Mouse (Mus musculus): ENCODE results near the gene Calcoco1. TPM values are rescaled to one million over a fixed set of nuclear protein-coding genes. Genes with fewer than 3 reads are reported as not detected.

Calcoco1 gene
- total and polyA plus RNA-seq, 2 experiments from 2014 or later, result 80.7 to 89.5 TPM

DNA sequence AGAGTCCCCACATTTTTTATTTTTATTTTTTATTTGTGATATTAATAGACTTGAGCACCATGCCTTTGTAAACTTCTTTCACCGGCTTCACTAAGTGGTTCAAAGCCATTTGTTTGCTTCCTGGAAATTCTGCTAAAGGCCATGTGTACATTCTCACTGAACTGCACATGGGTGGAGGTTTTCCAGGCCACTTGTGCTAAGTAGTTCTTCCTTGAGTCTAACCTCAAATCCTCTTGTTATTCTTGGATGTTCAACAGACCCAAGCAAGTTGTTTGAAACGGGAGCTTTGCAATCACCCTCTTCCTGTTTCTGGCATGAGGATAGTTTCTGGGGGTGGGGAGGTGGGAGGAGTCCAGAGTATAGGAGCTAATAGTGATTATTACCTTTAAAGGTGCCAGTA lies 16.5 kb upstream of the Calcoco1 start:
- no peak overlapping the region for H3K9ac ChIP-seq (replicated peaks; ENCODE audit: low read depth, low read length)
- ATAC-seq (ENCODE audit: insufficient read depth, low read depth) (no peak), DNase-seq (ENCODE audit: low spot score) (no peak)
- no peak overlapping the region for H3K4me3 ChIP-seq (ENCODE audit: low read depth, low read length)
- TF ChIP-seq EP300 (IDR thresholded peaks at IDR 0.05; ENCODE audit: low read depth), result no peak
- TF ChIP-seq CTCF (IDR thresholded peaks at IDR 0.05; ENCODE audit: low read depth), result no peak
- no peaks in the 10 kb centered on the region for H3K4me1 ChIP-seq (ENCODE audit: control insufficient read depth, insufficient read depth)
- no peak overlapping the region for H3K27ac ChIP-seq (ENCODE audit: low read depth)
- peaks cover 33% of the 10 kb centered on the region for H3K27me3 ChIP-seq (ENCODE audit: control insufficient read depth, insufficient read depth, low read length)
- H3K9me3 ChIP-seq (replicated peaks; ENCODE audit: control insufficient read depth, low read length), result no peaks in the 10 kb centered on the region
- no peaks in the 10 kb centered on the region for H3K36me3 ChIP-seq (replicated peaks; ENCODE audit: control insufficient read depth, insufficient read depth, low read length)
- no peak overlapping the region for H3K4me2 ChIP-seq (ENCODE audit: low read depth, low read length)
- 21% methylated on average over 2 of the region's 2 CpGs for WGBS

DNA sequence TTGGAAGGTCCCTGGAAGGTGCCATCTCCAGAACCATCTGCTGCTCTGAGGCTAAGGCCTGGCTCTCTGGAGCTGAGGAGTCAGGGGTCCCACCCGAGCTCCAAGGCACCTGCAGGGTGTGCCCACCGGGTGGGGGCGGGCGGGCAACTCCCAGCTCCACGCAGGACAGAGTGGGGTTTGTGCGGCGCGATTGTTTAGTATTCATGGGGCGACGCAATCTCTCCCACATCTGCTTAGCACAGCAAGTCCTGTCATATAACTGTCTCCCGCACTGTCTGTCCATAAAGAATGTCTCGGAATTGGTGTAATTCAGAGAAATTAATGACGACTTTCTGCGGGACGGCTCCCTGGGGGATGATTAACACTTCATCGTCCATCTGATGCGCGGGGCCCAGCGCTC lies 15.1 kb upstream of the Calcoco1 start:
- no peak overlapping the region for H3K27ac ChIP-seq (ENCODE audit: low read depth)

DNA sequence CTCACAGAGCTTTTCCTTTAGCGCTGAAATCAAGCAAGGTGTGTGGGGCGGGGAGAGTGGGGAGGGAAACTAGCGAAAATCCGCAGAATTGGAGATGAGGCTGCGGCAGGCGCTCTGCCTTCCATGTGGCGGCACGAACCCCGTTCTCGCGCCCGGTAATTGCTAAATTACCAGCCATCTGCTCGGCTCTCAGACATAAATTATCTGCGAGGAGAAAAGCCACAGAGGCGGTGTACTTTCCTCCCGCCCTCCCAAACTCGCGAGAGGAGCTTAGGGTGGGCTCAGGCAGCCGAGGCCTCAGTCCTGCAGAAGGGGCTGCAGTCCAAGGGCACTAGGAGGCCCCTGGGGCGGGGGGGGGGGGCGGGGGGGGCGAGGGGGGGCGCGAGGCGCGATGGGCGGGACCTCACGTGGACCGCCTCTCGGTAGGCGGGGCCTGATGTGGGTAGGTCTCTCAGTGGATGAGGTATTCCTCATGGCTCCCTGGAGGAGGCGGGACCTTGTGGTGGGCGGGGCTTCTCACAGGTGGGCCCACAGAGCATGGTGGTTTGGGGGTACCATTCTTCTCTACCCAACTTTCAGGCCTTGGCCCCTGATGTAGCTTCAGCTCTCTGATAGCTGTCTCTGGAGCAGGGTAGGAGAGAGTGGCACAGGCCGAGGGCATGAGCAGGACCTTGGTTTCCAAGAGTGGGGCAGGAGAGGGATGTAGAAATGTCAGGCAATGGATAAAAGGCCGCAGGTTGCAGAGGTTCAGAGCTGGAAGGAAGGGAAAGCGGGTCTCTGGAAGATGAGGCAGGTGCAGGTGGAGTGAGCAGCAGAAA lies 14.4 kb upstream of the Calcoco1 start:
- H3K9ac ChIP-seq (replicated peaks; ENCODE audit: low read depth, low read length), result no peak overlapping the region
- no peaks in the 10 kb centered on the region for H3K4me1 ChIP-seq (ENCODE audit: control insufficient read depth, insufficient read depth)
- H3K9me3 ChIP-seq (replicated peaks; ENCODE audit: control insufficient read depth, low read length), result no peaks in the 10 kb centered on the region
- peak overlapping the region; percentile 3; the same call in 1 of the 2 replicates for H3K4me3 ChIP-seq (ENCODE audit: low read depth, low read length)
- no peak overlapping the region for H3K27ac ChIP-seq (ENCODE audit: low read depth)
- ATAC-seq (ENCODE audit: insufficient read depth, low read depth) (no peak), DNase-seq (ENCODE audit: low spot score) (no peak)
- WGBS, result 17% methylated on average over 31 of the region's 36 CpGs
- peaks cover 21% of the 10 kb centered on the region for H3K27me3 ChIP-seq (ENCODE audit: control insufficient read depth, insufficient read depth, low read length)
- TF ChIP-seq CTCF (IDR thresholded peaks at IDR 0.05; ENCODE audit: low read depth), result no peak
- no peak for TF ChIP-seq EP300 (IDR thresholded peaks at IDR 0.05; ENCODE audit: low read depth)
- H3K36me3 ChIP-seq (replicated peaks; ENCODE audit: control insufficient read depth, insufficient read depth, low read length), result no peaks in the 10 kb centered on the region
- peak overlapping the region; percentile 41 for H3K4me2 ChIP-seq (ENCODE audit: low read depth, low read length)

More for the DNA sequence above, 15.1 kb upstream of the Calcoco1 start:
- Histone ChIP-seq H3K4me2 (ENCODE audit: low read depth, low read length) (no peak overlapping the region), H3K4me3 (ENCODE audit: low read depth, low read length) (no peak overlapping the region), H3K4me1 (ENCODE audit: control insufficient read depth, insufficient read depth) (no peaks in the 10 kb centered on the region), H3K9ac (replicated peaks; ENCODE audit: low read depth, low read length) (no peak overlapping the region), H3K27me3 (ENCODE audit: control insufficient read depth, insufficient read depth, low read length) (peaks cover 26% of the 10 kb centered on the region), H3K9me3 (replicated peaks; ENCODE audit: control insufficient read depth, low read length) (no peaks in the 10 kb centered on the region), H3K36me3 (replicated peaks; ENCODE audit: control insufficient read depth, insufficient read depth, low read length) (no peaks in the 10 kb centered on the region)
- ATAC-seq (ENCODE audit: insufficient read depth, low read depth), result no peak
- TF ChIP-seq CTCF (IDR thresholded peaks at IDR 0.05; ENCODE audit: low read depth) (no peak), EP300 (IDR thresholded peaks at IDR 0.05; ENCODE audit: low read depth) (no peak)
- 90% methylated on average over 19 of the region's 19 CpGs for WGBS
- no peak for DNase-seq (ENCODE audit: low spot score)

DNA sequence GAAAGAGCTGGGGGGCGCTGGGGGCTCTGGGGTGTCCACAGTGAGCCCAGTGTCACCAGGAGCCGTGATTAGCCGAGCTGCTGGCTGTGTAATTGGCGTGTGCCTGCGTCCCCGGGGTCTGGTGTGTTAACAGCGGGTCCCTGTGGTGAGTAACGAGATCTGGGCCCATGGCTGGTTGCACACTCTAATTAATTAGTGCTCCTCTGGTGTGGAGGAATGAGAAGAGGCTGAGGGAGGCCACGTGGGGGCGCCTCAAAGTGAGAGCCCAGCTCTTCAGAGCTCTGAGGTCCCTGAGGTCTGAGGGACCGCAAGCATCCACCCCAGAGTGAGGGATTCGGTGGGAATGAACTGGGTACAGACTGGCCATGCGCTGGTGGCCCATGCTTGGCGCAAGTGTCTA lies 13.1 kb upstream of the Calcoco1 start:
- no peak overlapping the region for H3K4me3 ChIP-seq (ENCODE audit: low read depth, low read length)
- WGBS, result 54% methylated on average over 14 of the region's 14 CpGs
- H3K36me3 ChIP-seq (replicated peaks; ENCODE audit: control insufficient read depth, insufficient read depth, low read length), result no peaks in the 10 kb centered on the region
- H3K4me1 ChIP-seq (ENCODE audit: control insufficient read depth, insufficient read depth), result no peaks in the 10 kb centered on the region
- DNase-seq (ENCODE audit: low spot score), result no peak
- no peak overlapping the region for H3K9ac ChIP-seq (replicated peaks; ENCODE audit: low read depth, low read length)
- H3K27me3 ChIP-seq (ENCODE audit: control insufficient read depth, insufficient read depth, low read length), result peaks cover 14% of the 10 kb centered on the region
- no peaks in the 10 kb centered on the region for H3K9me3 ChIP-seq (replicated peaks; ENCODE audit: control insufficient read depth, low read length)
- no peak overlapping the region for H3K4me2 ChIP-seq (ENCODE audit: low read depth, low read length)
- TF ChIP-seq EP300 (IDR thresholded peaks at IDR 0.05; ENCODE audit: low read depth), result no peak
- TF ChIP-seq CTCF (IDR thresholded peaks at IDR 0.05; ENCODE audit: low read depth), result no peak
- no peak overlapping the region for H3K27ac ChIP-seq (ENCODE audit: low read depth)
- ATAC-seq (ENCODE audit: insufficient read depth, low read depth), result no peak

DNA sequence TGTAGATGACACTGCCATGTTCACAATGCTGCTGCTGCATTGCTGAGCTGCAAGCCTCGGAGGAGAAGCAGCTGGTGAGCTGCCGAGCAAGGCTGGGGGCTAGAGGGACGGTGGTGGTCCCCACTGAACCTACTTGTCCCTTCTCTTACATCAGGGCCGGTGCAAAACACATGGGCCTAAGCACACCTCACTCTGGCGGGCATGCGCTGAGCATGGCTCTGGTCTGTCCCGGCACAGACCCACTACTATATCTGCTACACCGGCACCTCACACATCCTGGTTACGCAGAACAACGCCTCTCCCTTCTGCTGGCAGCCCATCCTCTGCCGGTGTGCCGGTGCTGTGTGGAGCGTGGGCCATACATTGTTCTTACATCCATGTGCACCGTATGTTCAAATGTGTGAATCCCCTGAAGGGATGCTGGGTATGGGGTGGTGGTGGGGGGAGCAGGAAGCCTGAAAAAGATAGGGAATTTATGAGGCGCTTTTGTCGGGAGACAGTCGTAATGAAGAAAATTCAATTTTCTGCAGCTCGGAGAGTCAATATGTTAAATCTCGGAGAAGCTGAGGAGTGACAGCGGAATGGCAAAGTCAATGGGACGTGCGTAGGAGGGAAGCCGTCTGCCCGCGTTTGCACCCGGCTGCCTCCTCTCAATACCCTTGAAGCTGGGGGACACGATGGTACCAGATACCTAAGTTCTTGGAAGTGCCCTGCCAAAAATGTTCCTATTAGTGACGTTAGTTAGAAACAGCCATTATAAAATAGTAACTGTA lies 12.0 kb upstream of the Calcoco1 start:
- Histone ChIP-seq H3K4me1 (ENCODE audit: control insufficient read depth, insufficient read depth) (no peaks in the 10 kb centered on the region), H3K4me2 (ENCODE audit: low read depth, low read length) (no peak overlapping the region), H3K9ac (replicated peaks; ENCODE audit: low read depth, low read length) (no peak overlapping the region), H3K36me3 (replicated peaks; ENCODE audit: control insufficient read depth, insufficient read depth, low read length) (no peaks in the 10 kb centered on the region), H3K9me3 (replicated peaks; ENCODE audit: control insufficient read depth, low read length) (no peaks in the 10 kb centered on the region), H3K4me3 (ENCODE audit: low read depth, low read length) (no peak overlapping the region), H3K27ac (ENCODE audit: low read depth) (no peak overlapping the region), H3K27me3 (ENCODE audit: control insufficient read depth, insufficient read depth, low read length) (peaks cover 14% of the 10 kb centered on the region)
- TF ChIP-seq CTCF (IDR thresholded peaks at IDR 0.05; ENCODE audit: low read depth) (no peak), EP300 (IDR thresholded peaks at IDR 0.05; ENCODE audit: low read depth) (no peak)
- no peak for DNase-seq (ENCODE audit: low spot score)
- no peak for ATAC-seq (ENCODE audit: insufficient read depth, low read depth)
- 82% methylated on average over 28 of the region's 28 CpGs for WGBS

Data from heart, postnatal 0 days (tissue).